Mouse (Mus musculus): ENCODE results near the gene Eps8. TPM values are rescaled to one million over a fixed set of nuclear protein-coding genes. Genes with fewer than 3 reads are reported as not detected.

The Eps8 gene
- total and polyA plus RNA-seq, 3 experiments = 0.08 to 0.15 TPM; not detected in 1

DNA sequence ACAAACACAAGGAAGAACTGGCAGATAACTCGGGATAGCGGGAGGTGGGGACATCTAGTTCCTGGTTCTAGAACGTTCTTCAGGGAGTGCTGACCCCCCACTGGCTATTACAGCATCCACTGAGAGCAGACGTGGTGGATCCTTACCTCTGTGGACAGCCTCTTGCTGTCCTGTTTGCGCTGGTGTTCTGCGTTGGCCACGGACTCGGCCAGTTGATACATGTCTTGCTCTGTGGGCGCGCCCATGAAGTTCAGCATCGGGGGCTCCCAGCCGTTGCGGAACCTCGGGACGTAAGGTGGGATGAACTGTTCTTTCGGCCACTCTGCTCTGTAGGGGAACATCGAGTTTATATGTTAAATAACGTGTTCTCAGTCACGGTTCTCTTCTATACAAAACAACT, 145.7 kb downstream of the Eps8 start:
- no peak for TF ChIP-seq MXI1 (IDR thresholded peaks at IDR 0.05; ENCODE audit: low read depth, low read length)
- TF ChIP-seq EP300 (IDR thresholded peaks at IDR 0.05; ENCODE audit: low read depth in 1 of 2, low read length in 2 of 2) = no peak
- TF ChIP-seq USF2 (IDR thresholded peaks at IDR 0.05; ENCODE audit: borderline replicate concordance in 1 of 2, insufficient read depth in 1 of 2, low read depth in 1 of 2, low read length in 2 of 2) = no peak
- TF ChIP-seq SIN3A (IDR thresholded peaks at IDR 0.05; ENCODE audit: low read length) = no peak
- TF ChIP-seq ZMIZ1 (IDR thresholded peaks at IDR 0.05; ENCODE audit: low read depth, low read length) = no peak
- no peak for TF ChIP-seq TCF12 (IDR thresholded peaks at IDR 0.05; ENCODE audit: low read depth, low read length)
- no peak for TF ChIP-seq MAZ (IDR thresholded peaks at IDR 0.05; ENCODE audit: low read depth, low read length)
- TF ChIP-seq ETS1 (IDR thresholded peaks at IDR 0.05; ENCODE audit: low read depth, low read length) = no peak
- TF ChIP-seq MEF2A (IDR thresholded peaks at IDR 0.05; ENCODE audit: extremely low read depth, insufficient replicate concordance, low read depth, low read length, poor library complexity, severe bottlenecking) = no peak
- TF ChIP-seq HCFC1 (IDR thresholded peaks at IDR 0.05; ENCODE audit: low read depth, low read length) = no peak
- no peak for TF ChIP-seq SMC3 (IDR thresholded peaks at IDR 0.05; ENCODE audit: low read depth, low read length)
- no peak for TF ChIP-seq ZC3H11A (IDR thresholded peaks at IDR 0.05; ENCODE audit: low read depth, low read length)
- TF ChIP-seq POLR2AphosphoS5 (IDR thresholded peaks at IDR 0.05; ENCODE audit: borderline replicate concordance, low read depth, low read length) = no peak
- TF ChIP-seq RAD21 (IDR thresholded peaks at IDR 0.05; ENCODE audit: low read depth, low read length) = no peak
- no peak for TF ChIP-seq ZNF384 (IDR thresholded peaks at IDR 0.05; ENCODE audit: low read depth, low read length)
- no peak for TF ChIP-seq ZKSCAN1 (IDR thresholded peaks at IDR 0.05; ENCODE audit: low read depth, low read length)
- no peak for TF ChIP-seq GATA1 (IDR thresholded peaks at IDR 0.05; ENCODE audit: low read depth, low read length)
- TF ChIP-seq CHD1 (IDR thresholded peaks at IDR 0.05; ENCODE audit: low read depth, low read length) = no peak
- no peak for TF ChIP-seq JUND (IDR thresholded peaks at IDR 0.05; ENCODE audit: low read depth, low read length)
- Histone ChIP-seq H3K9me3 (replicated peaks; ENCODE audit: insufficient read depth, low read length) (no peaks in the 10 kb centered on the region), H3K79me2 (ENCODE audit: control insufficient read depth, insufficient read depth, low read length, poor library complexity) (no peaks in the 10 kb centered on the region), H3K4me3 (ENCODE audit: control insufficient read depth in 1 of 2, insufficient read depth in 1 of 2, low read depth in 2 of 2, low read length in 2 of 2) (no peak overlapping the region), H3K4me1 (ENCODE audit: control insufficient read depth in 1 of 2, insufficient read depth in 2 of 2, low read length in 2 of 2) (no peaks in the 10 kb centered on the region), H3K36me3 (ENCODE audit: control insufficient read depth in 1 of 2, insufficient read depth in 2 of 2, low read length in 2 of 2) (no peaks in the 10 kb centered on the region), H3K27me3 (ENCODE audit: control insufficient read depth in 1 of 2, insufficient read depth in 2 of 2, low read length in 2 of 2) (no peaks in the 10 kb centered on the region), H3K9ac (ENCODE audit: control insufficient read depth, low read depth, low read length, poor library complexity, severe bottlenecking) (no peak overlapping the region), H3K27ac (ENCODE audit: control insufficient read depth, low read depth, low read length) (no peak overlapping the region)
- DNase-seq (ENCODE audit: low read depth, low spot score) = no peak

DNA sequence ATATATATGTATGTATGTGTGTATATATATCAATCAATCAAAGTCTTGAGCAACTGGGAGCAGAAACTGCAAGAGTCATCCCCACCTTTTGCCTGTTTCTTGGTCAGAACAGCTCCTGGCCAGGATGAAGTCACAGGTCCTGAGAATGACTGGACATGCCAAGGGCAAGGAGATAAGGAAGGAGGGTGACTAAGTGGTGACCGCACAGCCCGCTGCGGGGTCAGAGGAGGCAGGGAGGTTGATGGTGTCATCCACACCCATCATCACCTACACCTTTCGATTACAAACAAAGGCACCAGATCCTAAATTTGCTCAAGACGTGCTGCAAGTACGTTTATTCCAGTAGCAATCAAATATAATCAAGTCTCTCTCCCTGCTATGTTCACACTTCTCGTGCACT, 148.1 kb downstream of the Eps8 start:
- H3K36me3 ChIP-seq (ENCODE audit: control insufficient read depth in 1 of 2, insufficient read depth in 2 of 2, low read length in 2 of 2) = no peaks in the 10 kb centered on the region
- H3K9ac ChIP-seq (ENCODE audit: control insufficient read depth, low read depth, low read length, poor library complexity, severe bottlenecking) = no peak overlapping the region
- DNase-seq (ENCODE audit: low read depth, low spot score) = no peak
- no peaks in the 10 kb centered on the region for H3K9me3 ChIP-seq (replicated peaks; ENCODE audit: insufficient read depth, low read length)
- no peak for TF ChIP-seq JUND (IDR thresholded peaks at IDR 0.05; ENCODE audit: low read depth, low read length)
- TF ChIP-seq ELF1 (IDR thresholded peaks at IDR 0.05; ENCODE audit: low read depth, low read length) = no peak
- TF ChIP-seq RAD21 (IDR thresholded peaks at IDR 0.05; ENCODE audit: low read depth, low read length) = no peak
- TF ChIP-seq MAZ (IDR thresholded peaks at IDR 0.05; ENCODE audit: low read depth, low read length) = no peak
- TF ChIP-seq MXI1 (IDR thresholded peaks at IDR 0.05; ENCODE audit: low read depth, low read length) = no peak
- no peak for TF ChIP-seq TAL1 (IDR thresholded peaks at IDR 0.05; ENCODE audit: low read length)
- TF ChIP-seq NELFE (IDR thresholded peaks at IDR 0.05; ENCODE audit: low read depth, low read length) = no peak
- no peak for TF ChIP-seq MYC (IDR thresholded peaks at IDR 0.05; ENCODE audit: low read depth, low read length)
- TF ChIP-seq NRF1 (IDR thresholded peaks at IDR 0.05; ENCODE audit: insufficient read depth, low read depth, low read length, poor library complexity, severe bottlenecking) = no peak
- no peak for TF ChIP-seq USF2 (IDR thresholded peaks at IDR 0.05; ENCODE audit: borderline replicate concordance in 1 of 2, insufficient read depth in 1 of 2, low read depth in 1 of 2, low read length in 2 of 2)
- no peak for TF ChIP-seq USF1 (IDR thresholded peaks at IDR 0.05; ENCODE audit: low read depth, low read length)
- TF ChIP-seq POLR2AphosphoS5 (IDR thresholded peaks at IDR 0.05; ENCODE audit: borderline replicate concordance, low read depth, low read length) = no peak
- no peak for TF ChIP-seq SIN3A (IDR thresholded peaks at IDR 0.05; ENCODE audit: low read length)
- no peak for TF ChIP-seq CTCF (IDR thresholded peaks at IDR 0.05 in 2 of 3, conservative IDR thresholded peaks at IDR 0.05 in 1 of 3; ENCODE audit: control insufficient read depth in 1 of 3, insufficient read depth in 1 of 3, low read depth in 2 of 3, low read length in 3 of 3, poor library complexity in 1 of 3, severe bottlenecking in 1 of 3)
- no peak for TF ChIP-seq MEF2A (IDR thresholded peaks at IDR 0.05; ENCODE audit: extremely low read depth, insufficient replicate concordance, low read depth, low read length, poor library complexity, severe bottlenecking)
- no peaks in the 10 kb centered on the region for H3K4me1 ChIP-seq (ENCODE audit: control insufficient read depth in 1 of 2, insufficient read depth in 2 of 2, low read length in 2 of 2)
- no peak overlapping the region for H3K27ac ChIP-seq (ENCODE audit: control insufficient read depth, low read depth, low read length)
- no peaks in the 10 kb centered on the region for H3K79me2 ChIP-seq (ENCODE audit: control insufficient read depth, insufficient read depth, low read length, poor library complexity)
- H3K4me3 ChIP-seq (ENCODE audit: control insufficient read depth in 1 of 2, insufficient read depth in 1 of 2, low read depth in 2 of 2, low read length in 2 of 2) = no peak overlapping the region
- no peaks in the 10 kb centered on the region for H3K27me3 ChIP-seq (ENCODE audit: control insufficient read depth in 1 of 2, insufficient read depth in 2 of 2, low read length in 2 of 2)
